Mouse (Mus musculus) duodenum, adult 2 months (tissue): ENCODE results near the gene Cers1. TPM values are rescaled to one million over a fixed set of nuclear protein-coding genes. Genes with fewer than 3 reads are reported as not detected.

Experiments used
- polyA plus RNA-seq: library from polyadenylated mRNA; depleted of rRNA; stranded (reverse); fragments of >200 nt; gene quantifications from 2 replicates; pipeline ENCODE4 v1.2.3, GENCODE M21; 2012; ENCODE audit warnings: low replicate concordance; rRNA removed

Cers1 gene
- polyA plus RNA-seq = 0.33 and 1.1 TPM in 2 replicates

DNA sequence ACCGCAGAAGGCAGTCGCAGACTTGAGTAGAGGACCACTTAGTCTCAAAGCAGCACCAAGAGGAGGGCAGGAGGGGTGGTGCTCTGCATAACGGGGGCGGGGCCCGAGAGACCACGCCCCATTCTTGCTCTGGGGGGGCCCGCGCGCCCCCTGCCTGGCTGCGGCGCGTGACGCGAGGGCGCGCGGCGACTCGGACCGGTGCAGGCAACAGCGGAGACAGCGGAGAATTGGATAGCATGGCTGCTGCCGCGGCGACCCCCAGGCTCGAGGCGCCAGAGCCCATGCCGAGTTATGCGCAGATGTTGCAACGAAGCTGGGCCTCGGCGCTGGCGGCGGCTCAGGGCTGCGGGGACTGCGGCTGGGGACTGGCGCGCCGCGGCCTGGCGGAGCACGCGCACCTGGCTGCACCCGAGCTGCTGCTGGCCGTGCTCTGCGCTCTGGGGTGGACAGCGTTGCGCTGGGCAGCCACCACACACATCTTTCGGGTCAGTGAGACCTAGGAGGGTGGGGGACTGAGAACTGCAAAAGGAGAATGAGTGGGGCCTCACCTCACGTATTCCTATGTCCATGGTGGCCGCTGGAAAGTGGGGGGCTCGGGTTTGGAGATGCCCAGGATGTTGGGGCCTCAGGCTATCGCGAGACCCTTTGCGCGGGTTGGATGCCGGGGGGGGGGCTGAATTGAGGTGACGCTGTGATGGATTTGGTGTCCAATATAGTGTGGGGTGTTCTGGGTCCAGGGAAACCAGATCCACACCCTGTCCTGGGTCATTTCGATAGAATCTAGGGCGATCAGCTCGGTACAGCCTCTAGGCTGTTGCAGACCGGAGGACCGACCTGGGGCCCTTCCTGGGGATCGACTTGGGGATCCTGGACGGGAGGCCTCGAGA is at the start of gene Cers1:
Cers1 (plus strand) TSS at position 152 of the 887 bp plus-strand sequence.

DNA sequence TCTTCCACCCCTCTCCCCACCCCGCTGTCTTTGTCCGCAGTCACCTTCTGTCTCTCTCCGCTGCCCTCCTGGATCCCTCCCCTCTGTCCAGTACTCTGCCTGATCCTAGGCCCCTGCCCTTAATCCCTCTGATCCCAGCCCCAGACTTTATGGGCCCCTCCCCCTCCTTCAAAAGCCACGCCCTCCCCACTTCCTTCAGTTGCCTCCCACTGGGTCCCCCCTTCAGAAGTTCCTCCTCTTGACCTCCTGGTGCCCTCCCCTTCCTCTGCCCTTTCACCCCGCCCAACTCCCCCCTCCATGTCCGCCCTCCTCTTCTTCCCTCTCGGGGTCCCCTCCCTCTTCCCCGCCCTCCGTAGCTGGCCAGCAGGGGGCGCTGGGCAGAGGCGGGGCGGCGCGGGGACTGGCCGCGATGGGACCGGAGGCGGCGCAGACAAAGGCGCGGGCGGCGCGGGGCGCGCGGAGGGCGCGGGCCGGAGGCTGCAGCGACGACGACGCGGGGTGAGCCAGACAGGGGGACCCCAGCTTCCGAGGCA is 32.9 kb upstream of the Cers1 start, which contains the start of gene Homer3:
Homer3 (plus strand) TSS at position 225 of the 533 bp plus-strand sequence.

DNA sequence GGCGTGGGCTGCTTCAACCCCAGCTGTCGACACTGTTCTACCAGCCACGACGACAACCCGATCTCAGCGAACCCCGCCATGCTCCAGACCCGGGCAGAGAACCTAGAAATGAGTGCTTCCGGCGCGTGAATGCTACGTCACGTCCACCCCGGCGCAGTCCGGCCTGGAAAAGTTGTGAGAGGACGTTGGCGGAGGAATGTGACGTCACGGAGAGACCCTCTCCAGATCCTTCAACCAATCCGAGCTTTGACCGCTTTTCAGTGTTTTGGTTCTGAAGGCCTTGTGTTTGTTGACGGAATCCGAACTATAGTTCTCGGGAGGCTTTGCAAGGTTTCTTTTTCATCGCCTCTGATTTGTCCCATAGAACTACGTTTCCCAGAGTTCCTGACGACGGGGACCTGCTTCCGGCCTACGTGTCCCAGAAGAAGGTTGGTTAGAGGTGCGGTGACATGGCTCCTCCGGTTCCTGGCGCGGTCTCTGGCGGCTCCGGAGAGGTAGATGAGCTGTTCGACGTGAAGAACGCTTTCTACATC is 13.2 kb upstream of the Cers1 start, which contains the start of the genes Ddx49 and Cope:
Ddx49 (minus strand) TSS at position 132 of the 533 bp plus-strand sequence.
Cope (plus strand) TSS at position 161 of the 533 bp plus-strand sequence.

DNA sequence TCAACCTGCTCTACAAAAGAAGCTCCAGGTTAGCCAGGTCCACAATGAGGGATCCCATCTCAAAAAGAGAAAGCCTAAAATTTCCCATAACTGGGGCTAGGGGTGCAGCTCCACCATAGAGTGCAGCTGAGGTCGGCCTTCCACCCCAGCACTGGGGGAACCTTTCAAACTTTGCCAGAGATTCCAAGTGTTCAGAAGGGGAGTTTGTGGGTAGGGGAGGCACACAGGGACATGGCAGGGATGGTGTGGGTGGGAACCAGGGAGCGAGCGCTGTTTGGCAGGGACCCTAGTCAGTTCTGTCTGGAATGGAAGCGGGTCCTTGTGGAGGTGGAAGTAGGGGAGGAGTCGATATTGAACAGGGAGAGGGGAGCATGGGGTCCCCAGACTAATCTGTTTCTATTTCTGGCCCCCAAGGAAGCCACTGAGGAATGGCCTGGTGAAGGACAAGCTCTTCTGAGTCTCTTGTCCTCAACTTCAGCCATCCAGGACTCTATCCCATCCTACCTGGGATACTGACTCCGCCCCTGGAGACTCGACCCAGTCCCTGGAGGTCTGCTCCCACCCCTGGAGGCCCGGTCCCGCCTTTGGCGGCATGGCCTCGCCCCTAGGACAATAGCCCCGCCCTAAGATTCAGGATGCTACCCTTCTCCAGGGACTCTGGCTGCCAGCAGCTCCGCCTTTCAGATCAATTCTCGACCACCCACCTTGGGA is 13.7 kb downstream of the Cers1 start, which contains the start of gene Gdf1:
Gdf1 (plus strand) TSS at position 694 of the 711 bp plus-strand sequence.

DNA sequence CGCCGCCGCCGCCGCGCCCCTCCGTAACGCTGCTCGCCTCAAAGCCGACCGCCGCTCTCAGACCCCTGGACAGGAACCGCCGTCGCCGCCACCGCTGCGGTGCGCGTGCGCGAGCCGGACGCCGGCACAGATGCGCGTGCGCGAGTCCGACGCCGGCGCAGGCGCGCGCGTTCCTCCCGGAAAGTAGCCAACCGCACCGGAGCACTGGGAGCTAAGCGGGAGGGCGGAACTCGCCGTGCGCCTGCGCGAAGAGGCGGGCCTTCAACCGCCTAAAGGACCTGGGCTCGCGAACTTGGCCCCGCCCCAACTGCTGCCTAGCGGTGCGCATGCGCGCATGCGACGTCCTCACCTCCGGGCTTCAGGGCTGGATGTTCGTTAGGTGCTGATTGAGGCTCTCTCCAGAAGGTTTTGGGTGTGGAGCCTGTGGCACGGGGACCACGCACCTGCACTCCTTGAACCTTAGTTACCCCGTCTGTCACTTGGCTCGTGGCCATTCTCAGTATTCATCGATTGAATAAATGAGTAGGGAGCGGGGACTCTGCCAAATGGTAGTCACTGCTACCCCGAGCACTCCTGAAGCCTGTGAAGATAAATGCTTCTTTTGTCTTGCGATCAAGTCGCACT is 37.7 kb downstream of the Cers1 start, which contains the start of gene Upf1:
Upf1 (minus strand) TSS at position 85 of the 624 bp plus-strand sequence.

DNA sequence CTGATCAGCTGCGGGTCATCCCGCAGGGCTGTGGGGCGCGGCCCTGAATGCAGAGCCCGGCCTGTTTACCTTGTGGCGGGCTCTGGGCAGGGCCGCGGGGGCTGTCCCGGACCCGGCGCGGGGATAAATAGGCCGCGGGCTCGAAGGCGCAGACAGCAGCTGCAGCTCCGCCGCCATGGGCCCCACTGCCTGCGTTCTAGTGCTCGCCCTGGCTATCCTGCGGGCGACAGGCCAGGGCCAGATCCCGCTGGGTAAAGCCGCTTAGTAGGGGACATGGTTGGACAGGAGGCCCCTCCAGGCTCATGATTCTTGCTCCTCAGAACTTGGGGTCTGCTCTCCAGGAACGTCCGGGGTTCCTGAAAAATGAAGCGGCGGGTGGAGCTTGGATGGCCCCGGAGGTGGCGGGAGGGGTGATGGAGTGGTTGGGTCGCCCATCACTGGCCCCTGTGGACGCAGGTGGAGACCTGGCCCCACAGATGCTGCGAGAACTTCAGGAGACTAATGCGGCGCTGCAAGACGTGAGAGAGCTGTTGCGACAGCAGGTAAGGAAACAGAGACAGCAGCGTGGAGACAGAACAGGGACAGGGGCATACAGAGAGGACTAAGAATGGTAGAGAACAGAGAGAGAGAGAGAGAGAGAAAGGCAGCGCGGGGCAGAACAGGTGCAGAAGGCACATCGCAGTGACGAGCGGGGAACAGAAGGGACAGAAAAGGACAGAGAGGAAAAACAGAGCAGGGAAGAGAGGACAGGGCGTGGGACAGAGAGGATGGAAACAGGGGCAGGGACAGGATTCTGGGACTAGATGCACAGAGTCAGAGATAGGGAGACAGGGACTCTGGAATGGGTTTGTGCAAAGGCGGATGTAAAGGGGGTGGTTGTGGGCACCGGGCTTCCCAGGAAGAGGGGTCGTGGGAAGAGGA is 58.1 kb downstream of the Cers1 start, which contains the start of gene Comp:
Comp (plus strand) TSS at position 162 of the 921 bp plus-strand sequence.

Other genes with a start within 250 kb of the Cers1 start
- gene Tm6sf2, start 242.9 kb upstream of the Cers1 start, polyA plus RNA-seq = 766 and 1,530 TPM in 2 replicates
- gene Hapln4, start 232.3 kb upstream of the Cers1 start, polyA plus RNA-seq = 1.7 and 3.7 TPM in 2 replicates
- 0.07 and 0.09 TPM in 2 replicates for gene Ncan, start 194.9 kb upstream of the Cers1 start, polyA plus RNA-seq
- gene Nr2c2ap, start 184.4 kb upstream of the Cers1 start, polyA plus RNA-seq = 8.5 and 9.3 TPM in 2 replicates
- 32.6 and 33.8 TPM in 2 replicates for gene Rfxank, start 176.6 kb upstream of the Cers1 start, polyA plus RNA-seq
- 47.0 and 48.5 TPM in 2 replicates for gene Borcs8, start 176.3 kb upstream of the Cers1 start, polyA plus RNA-seq
- gene Mef2b, start 176.1 kb upstream of the Cers1 start, polyA plus RNA-seq = 1.1 and 2.9 TPM in 2 replicates
- gene Tmem161a, start 143.4 kb upstream of the Cers1 start, polyA plus RNA-seq = 107 and 159 TPM in 2 replicates
- gene Slc25a42, start 103.5 kb upstream of the Cers1 start, polyA plus RNA-seq = 27.1 and 34.5 TPM in 2 replicates
- 15.5 and 19.1 TPM in 2 replicates for gene Sugp2, start 81.5 kb upstream of the Cers1 start, polyA plus RNA-seq
- gene Armc6, start 81.3 kb upstream of the Cers1 start, polyA plus RNA-seq = 15.2 and 16.2 TPM in 2 replicates
- 6.9 and 10.9 TPM in 2 replicates for gene Homer3, start 32.9 kb upstream of the Cers1 start, polyA plus RNA-seq
- 54.8 and 59.0 TPM in 2 replicates for gene Ddx49, start 13.3 kb upstream of the Cers1 start, polyA plus RNA-seq
- gene Cope, start 13.3 kb upstream of the Cers1 start, polyA plus RNA-seq = 554 and 704 TPM in 2 replicates
- gene Gdf1, start 14.0 kb downstream of the Cers1 start, polyA plus RNA-seq = 0.98 and 0.99 TPM in 2 replicates
- 32.7 and 38.5 TPM in 2 replicates for gene Upf1, start 37.5 kb downstream of the Cers1 start, polyA plus RNA-seq
- gene Comp, start 57.8 kb downstream of the Cers1 start, polyA plus RNA-seq = 0.12 and 0.51 TPM in 2 replicates
- 12.2 and 17.8 TPM in 2 replicates for gene Crtc1, start 123.8 kb downstream of the Cers1 start, polyA plus RNA-seq
- gene Klhl26, start 161.2 kb downstream of the Cers1 start, polyA plus RNA-seq = 22.5 and 31.2 TPM in 2 replicates
- gene Tmem59l, start 171.6 kb downstream of the Cers1 start, polyA plus RNA-seq = 2.5 TPM in 2 replicates
- 2.7 and 9.8 TPM in 2 replicates for gene Crlf1, start 177.4 kb downstream of the Cers1 start, polyA plus RNA-seq
- gene Rex1bd, start 191.0 kb downstream of the Cers1 start, polyA plus RNA-seq = 137 and 190 TPM in 2 replicates
- 1,130 and 1,246 TPM in 2 replicates for gene Uba52, start 195.0 kb downstream of the Cers1 start, polyA plus RNA-seq
- gene Fkbp8, start 211.9 kb downstream of the Cers1 start, polyA plus RNA-seq = 325 and 545 TPM in 2 replicates
- 64.0 and 85.0 TPM in 2 replicates for gene Kxd1, start 212.2 kb downstream of the Cers1 start, polyA plus RNA-seq
- gene Ell, start 223.7 kb downstream of the Cers1 start, polyA plus RNA-seq = 25.2 and 37.0 TPM in 2 replicates